Mouse (Mus musculus) midbrain, embryonic 16.5 days (tissue): ENCODE measurements around the gene Fam20b. TPM values are rescaled to one million over a fixed set of nuclear protein-coding genes. Genes with fewer than 3 reads are reported as not detected.

Experiments used
- ATAC-seq: fragments of 200-750 bp; cut with Nextera tagmentation; 2 replicates; pipeline ENCODE4 v1.8.0; 2017; ENCODE audit warnings: moderate TSS enrichment
- H3K27ac ChIP-seq: fragments of 300-500 bp; sonication (generic); 2 replicates; pipeline ENCODE4 v1.5.1; 2014; ENCODE audit warnings: mild to moderate bottlenecking, low read length, mixed read lengths
- H3K27me3 ChIP-seq: fragments of 300-500 bp; sonication (generic); 2 replicates; pipeline ENCODE4 v1.6.1; 2014; ENCODE audit warnings: low read depth, low read length, mixed read lengths; ENCODE audit not compliant: control insufficient read depth, insufficient read depth
- H3K36me3 ChIP-seq: fragments of 300-500 bp; sonication (generic); 2 replicates; pipeline ENCODE4 v1.6.1; 2014; ENCODE audit warnings: mild to moderate bottlenecking, low read length, moderate library complexity, mixed read lengths; ENCODE audit not compliant: control insufficient read depth, insufficient read depth
- H3K4me1 ChIP-seq: fragments of 300-500 bp; sonication (generic); 2 replicates; pipeline ENCODE4 v1.6.1; 2014; ENCODE audit warnings: mild to moderate bottlenecking, low read length, mixed read lengths; ENCODE audit not compliant: control insufficient read depth, insufficient read depth
- H3K4me2 ChIP-seq: fragments of 300-500 bp; sonication (generic); 2 replicates; pipeline ENCODE4 v1.6.1; 2014; ENCODE audit warnings: mild to moderate bottlenecking, low read length, mixed read lengths
- H3K4me3 ChIP-seq: fragments of 300-500 bp; sonication (generic); 2 replicates; pipeline ENCODE4 v1.5.1; 2014; ENCODE audit warnings: low read depth, mild to moderate bottlenecking, low read length, moderate library complexity, mixed read lengths
- H3K9ac ChIP-seq: fragments of 300-500 bp; sonication (generic); 2 replicates; pipeline ENCODE4 v1.6.1; 2014; ENCODE audit warnings: low read depth, low read length, mixed read lengths
- H3K9me3 ChIP-seq: fragments of 300-500 bp; sonication (generic); replicated peaks from 2 replicates; pipeline ENCODE4 v1.6.1; 2014; ENCODE audit warnings: mild to moderate bottlenecking, low read length, mixed read lengths; ENCODE audit not compliant: control insufficient read depth, poor library complexity, severe bottlenecking
- WGBS: fragments of 180-500 bp; shearing (Covaris S2); extraction: QIAGEN DNeasy Blood & Tissue Kit; methylation state at CpG from one replicate; pipeline ENCODE4 v1.1.7; 2014; 5-methylcytosine and 5-hydroxymethylcytosine counted together
- polyA plus RNA-seq: library from polyadenylated mRNA; unstranded; fragments of >200 nt; fragmentation: Nextera tagmentation; extraction: Ambion mirVana; gene quantifications from 2 replicates; pipeline ENCODE4 v1.2.1, GENCODE M21; 2015

The Fam20b gene
- polyA plus RNA-seq, 1 experiment from 2014 or later, result 34.4 TPM

- no peaks in the 10 kb centered on the region for H3K36me3 ChIP-seq
- no peak overlapping the region for H3K4me3 ChIP-seq
- no peak overlapping the region for H3K4me2 ChIP-seq
- no peak overlapping the region for H3K9ac ChIP-seq
- no peak overlapping the region for H3K27ac ChIP-seq
- WGBS, result 91% methylated on average over 7 of the region's 7 CpGs
- no peaks in the 10 kb centered on the region for H3K27me3 ChIP-seq
- no peaks in the 10 kb centered on the region for H3K9me3 ChIP-seq
- no peak for ATAC-seq
- peaks cover 18% of the 10 kb centered on the region for H3K4me1 ChIP-seq
Observed at GRCm38 (mm10) chr1:156752990-156753389, 34.1 kb upstream of the Fam20b start.

GRCm38 (mm10) chr1:156752020-156752724, 33.3 kb upstream of the Fam20b start:
- peaks cover 18% of the 10 kb centered on the region for H3K4me1 ChIP-seq
- H3K9ac ChIP-seq, result peak overlapping the region; percentile 47; the same call in 1 of the 2 replicates
- no peaks in the 10 kb centered on the region for H3K27me3 ChIP-seq

GRCm38 (mm10) chr1:156750261-156750660, 31.4 kb upstream of the Fam20b start:
- H3K9me3 ChIP-seq, result no peaks in the 10 kb centered on the region
- no peak for ATAC-seq
- 52% methylated on average over 4 of the region's 4 CpGs for WGBS
- H3K9ac ChIP-seq, result no peak overlapping the region
- H3K36me3 ChIP-seq, result no peaks in the 10 kb centered on the region
- H3K27me3 ChIP-seq, result no peaks in the 10 kb centered on the region
- H3K27ac ChIP-seq, result no peak overlapping the region
- no peak overlapping the region for H3K4me2 ChIP-seq
- H3K4me1 ChIP-seq, result peaks cover 17% of the 10 kb centered on the region
- H3K4me3 ChIP-seq, result no peak overlapping the region

More at GRCm38 (mm10) chr1:156752020-156752724, 33.3 kb upstream of the Fam20b start:
- 6% methylated on average over 21 of the region's 21 CpGs for WGBS
- H3K4me2 ChIP-seq, result peak overlapping the region; percentile 50
- no peaks in the 10 kb centered on the region for H3K9me3 ChIP-seq
- H3K4me3 ChIP-seq, result peak overlapping the region; percentile 19; the same call in 1 of the 2 replicates
- no peak for ATAC-seq
- H3K36me3 ChIP-seq, result no peaks in the 10 kb centered on the region
- H3K27ac ChIP-seq, result no peak overlapping the region

- no peak for ATAC-seq
- Histone ChIP-seq H3K9ac (no peak overlapping the region), H3K4me3 (no peak overlapping the region), H3K4me2 (no peak overlapping the region), H3K4me1 (peaks cover 6% of the 10 kb centered on the region), H3K9me3 (no peaks in the 10 kb centered on the region), H3K27me3 (no peaks in the 10 kb centered on the region), H3K36me3 (no peaks in the 10 kb centered on the region), H3K27ac (no peak overlapping the region)
Observed at GRCm38 (mm10) chr1:156749136-156749535, 30.2 kb upstream of the Fam20b start.

GRCm38 (mm10) chr1:156748435-156749005, 29.6 kb upstream of the Fam20b start:
- Histone ChIP-seq H3K4me3 (no peak overlapping the region), H3K27ac (0 out of 2 replicates have a peak overlapping the region, but pooled peaks have one; percentile 24), H3K27me3 (no peaks in the 10 kb centered on the region), H3K9me3 (no peaks in the 10 kb centered on the region), H3K36me3 (no peaks in the 10 kb centered on the region), H3K9ac (no peak overlapping the region), H3K4me1 (peaks cover 6% of the 10 kb centered on the region), H3K4me2 (no peak overlapping the region)
- ATAC-seq, result no peak
- WGBS, result 76% methylated on average over 16 of the region's 16 CpGs

GRCm38 (mm10) chr1:156745188-156745810, 26.4 kb upstream of the Fam20b start:
- H3K27ac ChIP-seq, result no peak overlapping the region
- no peaks in the 10 kb centered on the region for H3K9me3 ChIP-seq
- H3K4me2 ChIP-seq, result no peak overlapping the region
- no peak overlapping the region for H3K4me3 ChIP-seq
- 77% methylated on average over 7 of the region's 7 CpGs for WGBS
- no peak for ATAC-seq
- H3K4me1 ChIP-seq, result no peaks in the 10 kb centered on the region
- H3K9ac ChIP-seq, result no peak overlapping the region
- H3K36me3 ChIP-seq, result no peaks in the 10 kb centered on the region
- H3K27me3 ChIP-seq, result no peaks in the 10 kb centered on the region

GRCm38 (mm10) chr1:156741482-156742411, 22.9 kb upstream of the Fam20b start:
- no peak overlapping the region for H3K4me2 ChIP-seq
- H3K9me3 ChIP-seq, result no peaks in the 10 kb centered on the region
- no peak overlapping the region for H3K4me3 ChIP-seq
- 65% methylated on average over 11 of the region's 11 CpGs for WGBS
- no peaks in the 10 kb centered on the region for H3K27me3 ChIP-seq
- H3K9ac ChIP-seq, result no peak overlapping the region
- ATAC-seq, result peak; percentile 58
- no peaks in the 10 kb centered on the region for H3K36me3 ChIP-seq
- no peak overlapping the region for H3K27ac ChIP-seq
- H3K4me1 ChIP-seq, result no peaks in the 10 kb centered on the region

GRCm38 (mm10) chr1:156735788-156736187, 16.9 kb upstream of the Fam20b start:
- no peak for ATAC-seq

More at GRCm38 (mm10) chr1:156735788-156736187, 16.9 kb upstream of the Fam20b start:
- H3K27ac ChIP-seq, result no peak overlapping the region
- no peak overlapping the region for H3K9ac ChIP-seq
- H3K27me3 ChIP-seq, result no peaks in the 10 kb centered on the region
- 73% methylated on average over 2 of the region's 2 CpGs for WGBS
- no peaks in the 10 kb centered on the region for H3K36me3 ChIP-seq
- no peak overlapping the region for H3K4me2 ChIP-seq
- no peaks in the 10 kb centered on the region for H3K9me3 ChIP-seq
- no peaks in the 10 kb centered on the region for H3K4me1 ChIP-seq
- H3K4me3 ChIP-seq, result no peak overlapping the region
